Mouse (Mus musculus): ENCODE results near the gene Unc13d.
"Not testable (repeated sequence)": the region's sequence is repeated elsewhere in the genome, so short reads cannot be mapped to it uniquely, and the experiment has no call there.

Gene Unc13d

GRCm38 (mm10) chr11:116102472-116102871 lies 24.7 kb upstream of the Unc13d start:
- in situ Hi-C loops (cut with MboI; ENCODE audit: low pct_unique_long_range_greater_than_20kb in 1 of 2, low sequenced_read_pairs in 2 of 2, unreplicated experiment in 1 of 2): no loop called here

- in situ Hi-C loops (cut with MboI; ENCODE audit: low pct_unique_long_range_greater_than_20kb in 1 of 2, low sequenced_read_pairs in 2 of 2, unreplicated experiment in 1 of 2): no loop called here
Measured at GRCm38 (mm10) chr11:116101931-116102381, 24.2 kb upstream of the Unc13d start.

GRCm38 (mm10) chr11:116100839-116101238 lies 23.1 kb upstream of the Unc13d start:
- in situ Hi-C loops (cut with MboI; ENCODE audit: low pct_unique_long_range_greater_than_20kb in 1 of 2, low sequenced_read_pairs in 2 of 2, unreplicated experiment in 1 of 2): no loop called here

- in situ Hi-C loops (cut with MboI; ENCODE audit: low pct_unique_long_range_greater_than_20kb in 1 of 2, low sequenced_read_pairs in 2 of 2, unreplicated experiment in 1 of 2): no loop called here
Measured at GRCm38 (mm10) chr11:116100385-116100784, 22.6 kb upstream of the Unc13d start.

- in situ Hi-C loops (cut with MboI; ENCODE audit: low pct_unique_long_range_greater_than_20kb in 1 of 2, low sequenced_read_pairs in 2 of 2, unreplicated experiment in 1 of 2): no loop called here
Measured at GRCm38 (mm10) chr11:116099462-116099861, 21.7 kb upstream of the Unc13d start.

- in situ Hi-C loops (cut with MboI; ENCODE audit: low pct_unique_long_range_greater_than_20kb in 1 of 2, low sequenced_read_pairs in 2 of 2, unreplicated experiment in 1 of 2): no loop called here
Measured at GRCm38 (mm10) chr11:116098711-116099460, 21.1 kb upstream of the Unc13d start.

- in situ Hi-C loops (cut with MboI; ENCODE audit: low pct_unique_long_range_greater_than_20kb in 1 of 2, low sequenced_read_pairs in 2 of 2, unreplicated experiment in 1 of 2): no loop called here
Measured at GRCm38 (mm10) chr11:116096213-116097108, 18.7 kb upstream of the Unc13d start.

- in situ Hi-C loops (cut with MboI; ENCODE audit: low pct_unique_long_range_greater_than_20kb in 1 of 2, low sequenced_read_pairs in 2 of 2, unreplicated experiment in 1 of 2): no loop called here
Measured at GRCm38 (mm10) chr11:116095573-116095972, 17.8 kb upstream of the Unc13d start.

- in situ Hi-C loops (cut with MboI; ENCODE audit: low pct_unique_long_range_greater_than_20kb in 1 of 2, low sequenced_read_pairs in 2 of 2, unreplicated experiment in 1 of 2): no loop called here
Measured at GRCm38 (mm10) chr11:116093771-116094565, 16.2 kb upstream of the Unc13d start.

GRCm38 (mm10) chr11:116092959-116093358 lies 15.2 kb upstream of the Unc13d start:
- in situ Hi-C loops (cut with MboI; ENCODE audit: low pct_unique_long_range_greater_than_20kb in 1 of 2, low sequenced_read_pairs in 2 of 2, unreplicated experiment in 1 of 2): not testable (repeated sequence)

GRCm38 (mm10) chr11:116091591-116091990 lies 13.8 kb upstream of the Unc13d start:
- in situ Hi-C loops (cut with MboI; ENCODE audit: low pct_unique_long_range_greater_than_20kb in 1 of 2, low sequenced_read_pairs in 2 of 2, unreplicated experiment in 1 of 2): no loop called here

- in situ Hi-C loops (cut with MboI; ENCODE audit: low pct_unique_long_range_greater_than_20kb in 1 of 2, low sequenced_read_pairs in 2 of 2, unreplicated experiment in 1 of 2): no loop called here
Measured at GRCm38 (mm10) chr11:116089545-116089944, 11.8 kb upstream of the Unc13d start.

GRCm38 (mm10) chr11:116088741-116089394 lies 11.1 kb upstream of the Unc13d start:
- in situ Hi-C loops (cut with MboI; ENCODE audit: low pct_unique_long_range_greater_than_20kb in 1 of 2, low sequenced_read_pairs in 2 of 2, unreplicated experiment in 1 of 2): no loop called here

- in situ Hi-C loops (cut with MboI; ENCODE audit: low pct_unique_long_range_greater_than_20kb in 1 of 2, low sequenced_read_pairs in 2 of 2, unreplicated experiment in 1 of 2): no loop called here
Measured at GRCm38 (mm10) chr11:116088188-116088587, 10.4 kb upstream of the Unc13d start.

- in situ Hi-C loops (cut with MboI; ENCODE audit: low pct_unique_long_range_greater_than_20kb in 1 of 2, low sequenced_read_pairs in 2 of 2, unreplicated experiment in 1 of 2): no loop called here
Measured at GRCm38 (mm10) chr11:116087194-116088130, 9.7 kb upstream of the Unc13d start.

- in situ Hi-C loops (cut with MboI; ENCODE audit: low pct_unique_long_range_greater_than_20kb in 1 of 2, low sequenced_read_pairs in 2 of 2, unreplicated experiment in 1 of 2): no loop called here
Measured at GRCm38 (mm10) chr11:116086258-116087193, 8.8 kb upstream of the Unc13d start, which contains the start of gene Wbp2. TSS of gene Wbp2 (minus strand) at chr11:116086995.
